Mouse (Mus musculus) gonadal fat pad, adult 2 months (tissue): Measurements from ENCODE around the gene Spdye4b. TPM values are rescaled to one million over a fixed set of nuclear protein-coding genes. Genes with fewer than 3 reads are reported as not detected.
"Not testable (repeated sequence)": the region's sequence is repeated elsewhere in the genome, so short reads cannot be mapped to it uniquely, and the experiment has no call there.

Experiments
- DNase-seq: peaks from one replicate; pipeline ENCODE4 v3.0.0-alpha.2; 2012; ENCODE audit warnings: low read depth
- polyA plus RNA-seq: library from polyadenylated mRNA; depleted of rRNA; stranded (reverse); fragments of >200 nt; gene quantifications from 2 replicates; pipeline ENCODE4 v1.2.3, GENCODE M21; 2012; rRNA removed

Gene Spdye4b
- not detected in 2 replicates for polyA plus RNA-seq

DNA sequence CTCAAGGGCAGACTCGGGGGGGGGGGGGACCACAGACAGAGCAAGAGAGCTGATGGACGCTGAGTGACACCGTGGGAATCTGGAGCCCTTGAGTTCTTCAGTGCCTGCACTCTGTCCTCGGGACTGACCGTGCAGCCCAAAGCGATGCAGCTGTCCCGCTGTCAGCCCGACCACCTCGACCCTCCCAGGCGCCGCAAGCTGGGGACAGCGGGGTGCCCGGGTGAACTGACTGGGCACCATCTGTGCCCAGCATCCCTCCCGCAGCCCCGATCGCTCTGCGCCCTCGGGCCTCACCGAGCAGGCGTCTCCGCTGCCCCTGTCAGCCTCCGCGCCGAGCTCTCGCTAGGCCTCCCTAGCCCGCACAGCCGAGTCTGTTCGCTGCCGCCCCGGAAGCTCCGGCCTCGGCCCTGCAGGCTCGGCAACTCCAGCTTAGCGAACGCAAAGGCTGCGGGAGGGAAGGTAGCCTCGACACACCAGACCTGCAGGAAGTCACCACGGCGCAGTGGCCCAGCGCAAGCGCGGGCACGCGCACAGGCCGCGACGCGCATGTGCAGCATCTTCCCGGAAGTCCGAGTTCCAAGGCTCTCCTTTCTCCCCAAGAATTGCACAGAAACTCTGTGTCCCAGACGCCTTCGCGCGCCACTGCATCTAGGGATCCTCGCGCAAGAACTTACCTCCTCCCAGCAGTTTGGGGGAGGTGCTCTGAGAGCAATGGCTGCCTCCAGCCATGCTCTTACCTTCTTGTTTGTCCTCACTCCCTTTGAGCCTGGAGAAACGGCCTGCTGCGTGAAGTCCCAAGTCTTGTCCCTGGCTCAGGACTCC lies at the start of gene Spdye4b, which contains the start of gene Rbak:
Gene Spdye4b (plus strand): TSS at position 763 of the 822 bp plus-strand sequence.
Gene Rbak (minus strand): TSS at position 521 of the 822 bp plus-strand sequence.
- DNase-seq: peak; percentile 68

DNA sequence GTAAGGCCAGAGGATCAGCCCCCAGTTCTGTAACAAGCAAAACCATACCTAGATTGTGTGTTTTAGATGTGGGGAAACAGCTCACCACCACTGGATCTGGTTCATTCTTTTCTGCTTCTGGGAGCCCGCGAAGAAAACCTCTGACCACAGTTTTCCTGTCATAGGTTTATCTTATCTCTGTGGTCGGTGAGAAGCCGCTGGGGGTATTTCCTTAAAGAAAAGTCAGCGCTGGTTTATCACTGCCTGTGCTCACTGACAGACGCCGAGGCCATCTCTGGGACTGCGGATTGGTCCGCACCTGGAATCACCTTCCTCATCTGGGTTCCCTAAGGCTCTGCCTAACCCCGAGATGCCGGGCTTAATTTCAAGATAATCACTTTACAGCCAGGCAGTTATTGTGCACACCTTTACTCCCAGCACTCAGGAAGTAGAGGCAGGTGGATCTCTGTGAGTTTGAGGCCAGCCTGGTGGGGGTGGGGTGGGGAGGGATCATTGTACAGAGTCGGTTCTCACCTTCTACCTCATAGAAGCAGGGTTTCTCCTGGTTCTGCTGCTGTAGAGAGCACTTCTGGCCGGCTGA lies 47.8 kb upstream of the Spdye4b start:
- no peak for DNase-seq

DNA sequence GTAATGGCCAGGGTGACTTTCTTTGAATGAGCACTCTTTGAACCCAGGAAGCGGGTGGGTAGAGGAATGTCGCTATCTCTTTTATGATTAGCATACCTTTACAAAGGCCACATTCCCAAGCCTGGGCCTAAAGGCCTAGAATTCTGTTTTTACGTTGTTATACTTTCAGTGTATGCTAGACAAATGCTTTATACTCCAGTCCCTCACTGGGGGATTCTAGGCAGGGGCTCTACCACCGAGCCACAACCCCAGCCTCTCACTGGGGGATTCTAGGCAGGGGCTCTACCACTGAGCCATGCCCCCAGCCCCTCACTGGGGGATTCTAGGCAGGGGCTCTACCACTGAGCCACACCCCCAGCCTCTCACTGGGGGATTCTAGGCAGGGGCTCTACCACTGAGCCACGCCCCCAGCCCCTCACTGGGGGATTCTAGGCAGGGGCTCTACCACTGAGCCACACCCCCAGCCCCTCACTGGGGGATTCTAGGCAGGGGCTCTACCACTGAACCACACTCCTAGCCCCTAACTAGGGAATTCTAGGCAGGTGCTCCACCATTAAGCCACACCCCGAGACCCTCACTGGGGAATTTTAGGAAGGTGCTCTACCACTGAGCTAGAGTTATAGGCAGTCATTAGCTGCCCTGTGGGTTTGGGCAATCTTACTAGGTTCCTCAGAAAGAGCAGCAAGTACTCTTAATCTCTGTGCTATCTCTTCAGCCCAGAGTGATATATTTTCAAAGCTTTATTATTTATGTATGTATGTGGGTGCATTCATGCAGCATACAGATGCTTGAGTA lies 46.4 kb upstream of the Spdye4b start:
- DNase-seq: not testable (repeated sequence)

DNA sequence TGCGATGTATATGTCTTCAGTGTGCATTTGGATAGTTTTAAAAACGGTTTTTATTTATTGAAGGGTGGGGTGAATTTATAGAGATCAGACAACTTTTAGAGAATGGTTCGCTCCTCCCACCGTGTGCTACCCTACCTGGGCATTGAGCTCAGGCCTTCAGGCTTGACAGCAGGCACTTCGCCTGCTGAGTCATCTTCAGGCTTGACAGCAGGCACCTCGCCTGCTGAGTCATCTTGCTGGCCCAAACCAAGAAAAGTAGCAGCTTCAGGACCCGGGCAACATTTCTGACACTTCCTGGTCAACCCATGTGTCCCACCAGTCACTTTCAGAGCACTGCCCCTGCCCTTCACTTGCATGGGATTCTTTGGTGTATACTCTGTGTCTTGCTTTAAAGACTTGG lies 45.8 kb upstream of the Spdye4b start:
- DNase-seq: no peak

DNA sequence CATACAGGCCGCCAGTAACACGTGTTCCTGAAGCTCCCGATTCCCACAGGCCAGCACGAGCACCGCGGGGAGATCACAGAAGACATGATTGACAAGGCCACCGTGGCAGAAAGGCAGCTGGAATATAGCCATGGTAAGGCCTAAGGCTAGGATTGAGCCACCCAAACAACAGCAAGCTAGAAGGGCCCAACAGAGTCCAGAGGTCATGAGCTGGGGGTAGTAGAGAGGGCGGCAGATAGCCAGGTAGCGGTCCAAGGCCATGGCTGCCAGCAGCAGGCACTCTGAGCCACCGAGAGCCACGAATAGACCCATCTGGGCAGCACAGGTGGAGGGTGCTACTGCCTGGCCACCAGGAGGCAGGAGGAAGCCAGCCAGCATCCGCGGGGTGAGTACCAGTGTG lies 43.2 kb upstream of the Spdye4b start:
- no peak for DNase-seq

DNA sequence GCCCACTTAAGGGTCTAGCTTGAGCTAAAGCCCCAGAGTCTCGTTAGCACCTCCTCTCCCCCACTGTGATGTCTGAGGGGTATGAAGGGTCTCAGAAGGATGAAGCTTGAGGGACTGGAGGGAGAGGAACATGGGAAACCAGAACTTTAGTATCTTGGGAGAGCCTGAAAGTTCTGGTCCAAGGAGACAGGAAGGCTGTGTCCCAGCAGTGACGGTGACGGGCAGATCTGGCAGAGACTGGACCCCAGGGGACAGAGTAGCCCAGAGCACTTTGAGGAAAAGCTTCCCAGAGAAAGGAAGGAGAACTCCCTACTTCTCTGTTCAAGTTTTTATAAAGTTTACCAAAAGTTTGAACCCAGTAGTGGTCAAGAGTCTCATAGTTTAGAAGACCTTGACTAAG lies 33.3 kb upstream of the Spdye4b start, which contains the start of gene Olfr718-ps1:
Gene Olfr718-ps1 (minus strand): TSS at position 101 of the 400 bp plus-strand sequence.
- no peak for DNase-seq

DNA sequence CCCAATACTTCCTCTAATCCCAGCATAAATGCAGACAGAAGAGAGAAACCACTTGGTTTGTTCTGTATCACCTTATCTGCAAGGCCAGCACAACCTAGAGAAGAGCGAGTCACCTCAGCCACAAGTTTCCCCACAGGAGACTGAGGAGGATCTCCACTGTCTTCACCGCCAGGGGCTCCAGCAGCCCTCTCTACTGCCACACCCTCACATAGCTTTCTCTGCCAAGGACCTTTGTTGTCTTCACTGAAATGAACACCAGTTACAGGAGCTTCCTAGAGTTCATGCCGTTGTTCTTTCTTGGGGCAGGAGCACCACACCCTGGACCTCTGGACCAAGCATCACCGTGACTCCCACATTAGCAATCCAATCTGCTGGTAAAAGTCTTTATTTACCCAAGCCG lies 32.2 kb upstream of the Spdye4b start:
- no peak for DNase-seq

DNA sequence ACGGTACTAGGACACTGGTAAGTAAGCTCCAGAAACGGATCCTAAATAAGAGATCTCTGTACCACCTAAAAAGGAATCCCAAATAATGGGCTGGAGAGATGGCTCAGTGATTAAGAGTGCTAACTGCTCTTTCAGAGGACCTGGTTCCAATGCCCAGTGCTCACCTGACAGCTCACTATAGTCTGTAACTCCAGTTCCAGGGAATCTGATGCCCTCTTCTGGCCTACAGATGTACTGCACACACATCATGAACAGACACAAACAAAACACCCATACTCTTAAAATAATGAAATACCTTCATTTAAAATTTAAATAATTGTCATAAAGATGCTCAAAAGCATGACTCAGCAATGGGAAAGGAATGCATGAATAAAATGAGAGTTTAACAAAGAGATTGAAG lies 31.3 kb upstream of the Spdye4b start:
- DNase-seq: no peak

DNA sequence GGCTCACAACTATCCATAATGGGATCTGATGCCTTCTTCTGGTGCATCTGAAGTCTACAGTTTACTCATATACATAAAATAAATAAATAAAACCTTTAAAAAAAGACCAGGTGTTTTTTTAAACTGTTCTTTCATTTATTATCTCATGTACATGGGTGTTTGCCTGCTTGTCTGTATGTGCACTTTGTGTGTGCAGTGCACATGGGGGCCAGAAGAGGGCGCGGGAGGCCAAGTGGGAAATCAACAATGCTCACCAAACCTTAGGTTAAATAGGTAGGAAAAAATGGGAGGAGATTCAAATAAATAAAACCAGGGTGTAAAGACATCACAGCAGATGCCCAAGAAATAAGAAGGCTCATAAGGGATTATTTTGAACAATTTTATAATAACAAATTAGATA lies 30.8 kb upstream of the Spdye4b start:
- no peak for DNase-seq

DNA sequence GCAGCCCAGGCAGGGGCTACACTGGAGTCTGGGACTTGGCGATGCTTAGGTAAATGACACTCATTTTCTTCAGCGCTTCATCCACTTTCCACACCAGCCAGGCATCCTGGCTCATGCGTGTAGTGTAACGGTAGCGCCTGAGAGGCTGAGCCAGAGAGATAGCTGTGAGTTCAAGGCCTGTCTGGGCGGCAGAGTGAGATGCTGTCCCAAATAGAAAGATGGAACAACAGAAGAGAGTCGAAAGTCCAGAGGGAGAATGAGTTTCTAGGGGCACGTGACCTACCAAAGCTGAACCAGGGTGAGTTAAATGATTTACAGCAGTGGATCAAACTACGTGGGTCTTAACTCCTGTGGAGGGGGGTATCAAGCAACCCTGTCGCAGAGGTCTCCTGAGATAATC lies 27.1 kb upstream of the Spdye4b start:
- no peak for DNase-seq

DNA sequence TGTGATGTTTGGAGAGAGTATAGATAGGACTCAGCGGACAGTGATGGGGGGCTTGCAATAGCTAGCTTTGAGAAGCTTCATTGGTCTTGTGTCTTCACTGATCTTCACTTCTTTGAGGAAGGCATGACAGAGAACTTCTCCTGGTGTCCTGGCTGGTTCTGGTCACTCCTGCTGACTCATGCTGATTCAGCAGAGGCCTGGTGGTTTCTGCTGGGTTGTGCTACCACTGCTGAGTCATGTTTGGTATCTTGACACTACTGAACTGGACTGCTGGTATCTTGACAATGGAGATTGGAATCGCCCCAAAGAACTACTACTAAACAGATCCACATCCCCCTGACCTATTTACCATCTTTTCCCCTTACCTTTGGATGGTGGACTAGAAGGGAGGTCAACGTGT lies 25.3 kb upstream of the Spdye4b start:
- DNase-seq: no peak

DNA sequence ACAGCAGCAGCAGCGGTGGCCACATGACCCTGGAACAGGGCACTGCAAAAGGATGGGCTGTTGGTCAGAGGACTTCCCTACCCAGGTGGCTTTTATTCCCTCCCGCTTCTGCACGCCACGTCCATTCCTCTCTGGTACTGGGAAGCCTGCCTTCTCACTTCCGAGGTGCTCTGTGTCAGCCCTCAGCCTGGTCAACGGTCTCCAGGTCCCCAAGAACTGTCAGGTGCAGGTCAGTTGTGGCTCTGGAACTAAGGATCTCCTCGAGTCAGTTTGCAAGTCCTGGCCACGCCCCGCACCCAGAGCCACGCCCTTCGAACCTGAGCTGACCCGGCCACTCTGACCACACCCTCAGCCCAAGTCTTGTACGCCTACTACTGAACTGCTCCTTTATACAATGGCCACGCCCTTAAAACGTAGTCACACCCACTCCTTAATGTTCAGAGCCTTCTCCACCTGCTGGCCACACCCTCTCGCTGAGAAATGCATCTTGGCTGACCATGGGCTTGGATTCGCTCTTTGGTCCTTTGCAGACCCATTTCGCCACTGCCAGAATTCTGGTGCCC lies 15.2 kb upstream of the Spdye4b start:
- no peak for DNase-seq

DNA sequence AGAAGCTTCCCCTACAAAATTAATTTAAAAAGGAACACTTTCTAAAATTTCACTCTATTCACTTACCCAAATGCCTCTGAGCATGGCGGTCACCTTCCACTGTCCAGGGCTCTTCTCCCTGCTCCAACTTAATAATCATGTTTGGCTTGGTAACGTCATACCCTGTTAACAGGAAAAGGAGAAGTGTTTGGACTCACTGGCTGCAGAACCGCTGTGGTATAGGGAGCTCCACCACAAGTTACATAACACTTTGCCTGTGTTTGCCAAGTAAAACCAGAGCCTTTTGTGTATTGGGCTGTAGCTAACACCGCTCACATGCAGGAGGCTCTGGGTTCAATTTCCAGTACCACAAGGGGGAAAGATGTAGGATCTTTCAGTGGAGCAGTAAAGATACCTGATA lies 4.8 kb upstream of the Spdye4b start:
- no peak for DNase-seq

DNA sequence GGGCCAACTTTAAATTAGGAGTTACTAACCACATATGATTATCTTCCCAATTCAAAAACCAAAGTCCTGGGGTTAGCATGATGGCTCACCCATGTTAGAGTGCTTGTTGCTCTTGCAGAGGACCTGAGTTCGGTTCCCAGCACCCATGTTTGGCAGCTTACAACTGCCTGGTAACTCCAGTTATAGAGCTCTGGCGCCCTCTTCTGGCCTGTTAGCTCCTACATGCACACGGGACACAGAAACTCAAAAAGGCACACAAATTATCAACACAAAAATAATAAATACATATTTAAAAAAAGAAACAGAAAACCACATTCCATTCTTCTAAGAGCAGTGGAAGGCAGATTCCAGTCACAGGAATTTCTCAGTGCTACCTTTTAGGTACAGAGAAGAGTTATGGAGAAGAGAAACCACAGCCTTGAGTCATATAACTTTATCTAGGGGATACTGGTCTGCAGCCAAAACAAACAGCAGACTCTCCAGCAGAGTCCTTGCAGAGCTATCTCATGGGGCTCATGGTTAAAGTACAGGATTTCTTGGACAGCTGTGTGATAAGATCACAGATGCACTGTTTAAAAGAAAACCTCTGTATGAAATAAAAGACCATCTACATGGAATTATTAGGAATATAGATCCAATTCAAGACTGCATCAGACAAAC lies 3.1 kb upstream of the Spdye4b start:
- no peak for DNase-seq

DNA sequence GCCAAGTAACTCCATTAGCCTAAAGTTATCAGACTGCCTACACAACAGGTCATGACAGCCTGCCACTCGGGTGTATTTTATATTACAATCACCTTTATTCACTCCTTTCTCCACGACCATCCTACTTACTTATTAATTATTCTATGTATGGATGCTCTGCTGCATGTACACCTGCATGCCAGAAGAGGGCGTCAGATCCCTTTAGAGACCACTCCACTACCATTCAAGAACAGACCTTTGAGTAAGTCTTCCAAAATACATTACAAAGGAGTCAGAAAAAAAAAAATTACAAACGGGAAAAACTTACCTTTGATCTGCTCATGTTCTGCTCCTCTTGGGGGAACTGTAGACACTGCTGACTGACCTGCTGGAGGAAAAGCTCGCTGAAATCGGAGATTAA lies 1.6 kb upstream of the Spdye4b start:
- DNase-seq: no peak

DNA sequence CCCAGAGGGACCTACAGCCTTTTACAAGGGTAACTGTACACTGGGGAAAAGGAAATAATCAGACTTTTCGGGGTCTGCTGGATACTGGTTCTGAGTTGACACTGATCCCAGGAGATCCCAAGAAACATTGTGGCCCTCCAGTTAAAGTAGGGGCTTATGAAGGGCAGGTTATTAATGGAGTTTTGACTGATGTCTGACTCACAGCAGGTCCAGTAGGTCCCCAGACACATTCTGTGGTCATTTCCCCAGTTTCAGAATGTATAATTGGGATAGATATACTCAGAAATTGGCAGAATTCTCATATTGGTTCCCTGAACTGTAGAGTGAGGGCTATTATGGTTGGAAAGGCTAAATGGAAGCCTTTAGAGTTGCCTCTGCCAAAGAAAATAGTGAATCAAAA lies 7.2 kb downstream of the Spdye4b start:
- DNase-seq: not testable (repeated sequence)

DNA sequence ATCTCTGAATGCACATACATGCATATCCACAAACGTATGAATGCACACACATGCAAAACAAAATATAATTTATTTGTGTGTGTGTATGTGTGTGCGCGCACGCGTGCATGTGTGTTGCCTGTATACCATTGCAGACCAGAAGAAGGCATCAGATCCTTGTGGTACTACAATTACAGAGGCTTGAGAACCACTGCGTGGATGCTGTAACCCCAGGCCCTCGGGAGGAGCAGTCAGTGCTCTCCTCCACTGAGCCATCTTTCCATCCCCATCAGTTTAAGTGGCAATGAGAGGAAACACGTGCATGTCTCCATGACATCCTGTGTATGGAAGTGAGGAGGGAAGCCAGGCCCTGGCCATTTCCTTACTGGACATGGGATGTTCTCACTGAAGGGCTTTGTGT lies 12.0 kb downstream of the Spdye4b start:
- no peak for DNase-seq

DNA sequence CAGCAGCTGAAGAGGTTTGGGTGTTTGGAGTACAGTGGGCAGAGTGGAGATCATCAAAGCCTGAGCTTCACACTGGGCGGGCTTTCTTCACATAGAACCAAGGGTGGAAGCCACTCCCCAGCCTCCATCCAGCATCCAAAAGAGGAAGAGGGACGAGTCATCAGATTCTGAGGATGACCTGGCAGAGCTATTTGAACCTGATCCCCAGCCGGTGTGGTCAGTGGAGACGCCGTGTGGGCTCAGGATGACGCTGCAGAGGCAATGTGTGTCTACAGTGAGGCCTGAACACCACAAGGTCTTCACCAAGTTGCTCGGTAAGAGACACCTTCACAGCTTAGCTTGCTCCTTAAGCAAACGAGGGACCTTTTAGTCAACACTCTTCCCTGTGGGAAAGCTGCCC lies 13.9 kb downstream of the Spdye4b start:
- not testable (repeated sequence) for DNase-seq

DNA sequence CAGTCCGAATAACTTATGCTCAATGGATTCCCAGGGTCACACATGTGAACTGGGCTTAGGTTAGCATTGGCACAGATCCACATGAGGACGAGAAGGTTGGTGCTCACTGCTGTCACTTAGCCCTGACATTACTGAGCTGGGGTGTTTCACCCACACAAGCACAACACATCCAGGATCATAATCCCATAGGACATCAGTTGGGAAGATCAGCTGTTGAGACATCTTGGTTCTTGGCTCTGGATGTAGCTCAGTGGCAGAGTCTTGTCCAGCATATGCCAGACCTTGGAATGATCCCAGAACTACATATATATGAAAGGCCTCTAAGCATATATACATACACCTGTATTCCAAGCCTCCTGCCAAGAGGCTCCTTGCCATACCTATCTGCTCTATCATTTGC lies 14.3 kb downstream of the Spdye4b start:
- DNase-seq: peak; percentile 54

DNA sequence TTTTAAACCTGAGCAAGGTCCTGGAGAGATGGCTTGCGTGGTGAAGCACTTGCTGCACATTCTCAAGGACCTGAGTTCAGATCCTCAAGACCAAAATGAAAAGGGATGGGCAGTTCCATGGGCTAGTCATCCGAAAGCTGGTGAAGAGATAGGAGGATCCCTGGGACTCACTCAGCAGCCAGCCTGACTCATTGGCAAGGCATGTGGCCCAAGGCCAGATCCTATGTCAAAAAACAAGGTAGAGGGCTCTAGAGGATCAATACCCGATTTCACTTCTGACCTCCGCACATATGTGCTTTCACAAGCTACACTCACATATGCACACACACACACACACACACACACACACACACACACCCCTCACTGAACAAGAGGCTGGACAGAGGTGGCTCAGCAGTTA lies 15.7 kb downstream of the Spdye4b start:
- no peak for DNase-seq

DNA sequence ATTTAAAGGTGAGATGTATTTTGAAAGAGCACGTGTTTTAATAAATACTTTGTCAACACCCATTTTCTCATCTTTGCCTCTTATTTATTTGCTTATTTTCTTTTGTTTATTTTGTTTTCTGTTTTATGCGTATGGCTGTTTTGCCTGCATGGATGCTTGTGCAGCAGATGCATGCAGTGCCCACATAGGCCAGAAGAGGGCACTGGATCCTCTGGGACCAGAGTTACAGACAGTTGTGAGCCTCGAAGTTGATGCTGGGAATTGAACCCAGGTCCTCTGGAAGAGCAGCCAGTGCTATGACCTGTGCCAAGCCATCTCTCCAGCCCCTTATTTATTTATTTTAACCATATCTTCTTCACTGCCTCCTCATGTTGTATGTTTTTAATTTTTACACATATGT lies 24.2 kb downstream of the Spdye4b start:
- no peak for DNase-seq

DNA sequence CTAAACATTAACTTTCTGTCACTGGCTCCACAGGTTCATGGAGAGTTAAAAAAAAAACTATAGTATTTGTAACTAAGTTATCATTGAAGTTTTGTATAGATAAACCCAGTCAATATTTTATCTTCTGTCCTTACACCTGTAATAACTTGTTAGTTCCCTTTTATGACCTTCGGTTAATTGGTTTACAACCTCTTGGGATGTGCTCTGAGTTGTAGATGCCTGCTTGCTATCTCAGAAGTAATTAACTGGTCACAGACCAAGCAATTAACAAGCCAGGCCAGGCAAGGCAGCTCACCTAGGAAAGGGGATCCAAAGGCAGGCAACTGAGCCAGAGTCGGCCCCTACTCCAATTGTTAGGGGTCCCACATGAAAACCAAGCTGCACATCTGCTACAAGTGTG lies 33.0 kb downstream of the Spdye4b start:
- DNase-seq: no peak
